Mouse (Mus musculus): Measurements from ENCODE around the gene Ap5z1. TPM values are rescaled to one million over a fixed set of nuclear protein-coding genes. Genes with fewer than 3 reads are reported as not detected.
A peak's percentile ranks its signal among the peaks of the same experiment; 100 is the strongest.

The Ap5z1 gene
- 17.3 and 21.6 TPM in 2 replicates for polyA plus RNA-seq (2015; fragmentation: Nextera tagmentation; extraction: Ambion mirVana)

DNA sequence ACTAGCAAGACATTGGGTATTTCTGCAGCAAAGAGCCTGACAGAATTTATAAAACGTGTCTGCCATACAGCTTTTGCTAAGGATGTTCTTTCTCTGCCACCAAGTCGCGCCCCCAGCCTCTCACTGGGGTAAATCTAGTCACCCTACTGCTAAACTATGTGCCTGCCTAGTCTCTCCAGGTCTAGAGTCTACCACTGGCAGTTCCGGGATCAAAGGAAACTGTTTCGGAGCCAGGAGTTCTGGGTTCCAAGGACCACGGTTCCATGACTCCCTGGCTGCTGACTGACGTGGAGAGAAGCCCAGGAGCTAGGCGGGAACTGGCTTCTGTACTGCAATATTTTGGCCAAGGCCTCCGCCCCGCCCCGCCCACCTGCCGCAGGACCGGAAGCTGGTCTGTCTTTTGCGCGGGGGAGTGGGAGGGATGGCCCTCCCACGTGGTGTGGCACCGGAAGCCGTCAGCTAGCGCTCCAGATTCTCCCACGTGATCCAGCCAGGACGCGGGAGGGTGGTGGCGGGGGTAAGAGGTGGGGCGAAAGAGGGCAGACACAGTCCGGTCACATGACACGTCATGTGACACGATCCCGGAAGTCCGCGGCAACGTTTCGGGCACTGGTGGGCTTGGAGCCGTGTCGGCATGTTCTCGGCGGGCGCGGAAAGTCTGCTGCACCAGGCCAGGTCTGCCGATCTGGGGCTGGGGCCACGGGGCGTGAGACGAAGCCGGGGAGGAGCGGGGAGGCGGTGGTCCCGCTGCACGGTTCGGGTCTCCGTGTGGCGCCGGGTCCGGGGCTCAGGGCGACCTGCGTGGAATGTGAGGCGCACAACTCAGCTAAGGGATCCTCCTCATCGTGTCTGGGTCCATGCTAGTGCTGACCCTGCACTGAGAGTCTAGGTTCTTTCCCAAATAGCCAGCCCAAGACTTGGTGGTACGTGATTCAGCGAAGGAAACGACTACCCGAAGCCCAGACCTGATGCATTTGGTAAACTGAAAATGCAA, at the start of gene Ap5z1:
Gene Ap5z1 (plus strand): TSS at position 484 of the 994 bp plus-strand sequence.
- Histone ChIP-seq H3K9ac (ENCODE audit: low read depth, low read length) (peak within 1 kb of the TSS; percentile 83), H3K27me3 (replicated peaks; ENCODE audit: control insufficient read depth, insufficient read depth, low read length) (no peaks in the 10 kb centered on the region), H3K4me2 (ENCODE audit: low read depth, low read length) (peak within 1 kb of the TSS; percentile 58), H3K4me1 (ENCODE audit: control insufficient read depth, insufficient read depth, low read length) (peaks cover 17% of the 10 kb centered on the region), H3K9me3 (ENCODE audit: control insufficient read depth, low read length) (no peaks in the 10 kb centered on the region), H3K27ac (ENCODE audit: low read length) (peak within 1 kb of the TSS; percentile 78), H3K4me3 (ENCODE audit: low read length) (peak within 1 kb of the TSS; percentile 72), H3K36me3 (ENCODE audit: control insufficient read depth, insufficient read depth, low read length) (peaks cover 15% of the 10 kb centered on the region)
- peak; percentile 91 for ATAC-seq
- 2% methylated on average over 60 of the region's 60 CpGs for WGBS

DNA sequence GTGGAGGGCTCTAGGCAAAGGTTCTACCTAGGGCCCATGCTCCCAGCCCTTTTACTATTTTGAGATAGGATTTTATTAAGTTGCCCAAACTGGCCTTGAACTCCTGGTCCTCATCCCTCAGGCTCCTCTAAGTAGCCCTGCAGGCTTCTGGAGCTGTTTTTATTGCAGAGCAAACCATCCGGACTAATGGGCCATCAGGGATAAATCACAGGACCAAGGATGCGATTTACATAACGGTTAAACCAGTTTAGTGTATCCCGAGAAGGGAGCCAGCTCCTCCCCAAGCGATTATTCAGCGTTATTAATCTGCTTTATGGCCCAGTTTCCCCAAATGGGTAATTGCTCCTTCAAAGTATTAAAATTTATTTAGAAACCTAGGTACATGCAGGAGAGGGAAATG, 48.3 kb upstream of the Ap5z1 start:
- no peak overlapping the region for H3K4me2 ChIP-seq (ENCODE audit: low read depth, low read length)
- no peaks in the 10 kb centered on the region for H3K9me3 ChIP-seq (ENCODE audit: control insufficient read depth, low read length)
- H3K4me3 ChIP-seq (ENCODE audit: low read length) = no peak overlapping the region
- peaks cover 5% of the 10 kb centered on the region; the same call in 1 of the 2 replicates for H3K36me3 ChIP-seq (ENCODE audit: control insufficient read depth, insufficient read depth, low read length)
- H3K4me1 ChIP-seq (ENCODE audit: control insufficient read depth, insufficient read depth, low read length) = peaks cover 38% of the 10 kb centered on the region
- no peak overlapping the region for H3K27ac ChIP-seq (ENCODE audit: low read length)
- H3K27me3 ChIP-seq (replicated peaks; ENCODE audit: control insufficient read depth, insufficient read depth, low read length) = no peaks in the 10 kb centered on the region
- no peak for ATAC-seq
- WGBS = 55% methylated on average over 6 of the region's 6 CpGs
- no peak overlapping the region for H3K9ac ChIP-seq (ENCODE audit: low read depth, low read length)

DNA sequence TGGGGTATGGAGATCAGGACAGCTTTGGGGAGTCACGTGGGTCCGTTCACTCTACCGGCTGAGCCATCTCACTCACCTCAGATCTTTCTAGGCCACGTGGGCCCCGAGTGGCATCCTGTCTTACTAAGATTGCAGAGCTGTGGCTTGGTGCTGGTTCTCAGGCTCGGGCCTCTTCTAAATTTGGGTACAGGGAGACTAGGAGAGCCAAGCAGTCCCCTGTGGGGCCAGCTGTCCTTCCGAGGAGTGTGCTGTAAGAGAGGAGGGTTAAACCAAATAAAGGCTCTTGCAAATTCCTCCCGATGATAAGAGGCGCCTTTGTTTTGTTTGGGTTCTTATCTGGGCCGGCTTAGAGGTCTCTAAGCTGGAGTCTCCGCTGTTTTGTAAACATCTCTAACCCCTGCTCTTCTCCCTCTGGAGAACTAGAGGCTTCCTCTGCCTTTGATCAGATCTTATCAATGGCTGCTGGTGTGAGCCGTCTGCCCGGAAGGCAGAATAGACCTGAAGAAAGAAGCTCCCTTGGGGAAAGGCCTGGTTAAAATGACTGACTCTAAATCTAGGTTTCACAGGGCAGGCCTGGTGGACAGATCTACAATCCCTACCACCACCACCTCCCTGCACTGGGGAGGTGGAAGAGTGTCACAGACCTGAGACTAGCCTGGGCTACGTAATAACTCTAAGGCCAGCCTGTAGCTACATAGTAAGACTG, 47.5 kb upstream of the Ap5z1 start:
- Histone ChIP-seq H3K9me3 (ENCODE audit: control insufficient read depth, low read length) (no peaks in the 10 kb centered on the region), H3K9ac (ENCODE audit: low read depth, low read length) (peak overlapping the region; percentile 38; the same call in 1 of the 2 replicates), H3K4me1 (ENCODE audit: control insufficient read depth, insufficient read depth, low read length) (peaks cover 42% of the 10 kb centered on the region), H3K27ac (ENCODE audit: low read length) (no peak overlapping the region), H3K27me3 (replicated peaks; ENCODE audit: control insufficient read depth, insufficient read depth, low read length) (no peaks in the 10 kb centered on the region), H3K4me3 (ENCODE audit: low read length) (no peak overlapping the region), H3K36me3 (ENCODE audit: control insufficient read depth, insufficient read depth, low read length) (peaks cover 5% of the 10 kb centered on the region; the same call in 1 of the 2 replicates), H3K4me2 (ENCODE audit: low read depth, low read length) (no peak overlapping the region)
- WGBS = 25% methylated on average over 14 of the region's 14 CpGs
- no peak for ATAC-seq

DNA sequence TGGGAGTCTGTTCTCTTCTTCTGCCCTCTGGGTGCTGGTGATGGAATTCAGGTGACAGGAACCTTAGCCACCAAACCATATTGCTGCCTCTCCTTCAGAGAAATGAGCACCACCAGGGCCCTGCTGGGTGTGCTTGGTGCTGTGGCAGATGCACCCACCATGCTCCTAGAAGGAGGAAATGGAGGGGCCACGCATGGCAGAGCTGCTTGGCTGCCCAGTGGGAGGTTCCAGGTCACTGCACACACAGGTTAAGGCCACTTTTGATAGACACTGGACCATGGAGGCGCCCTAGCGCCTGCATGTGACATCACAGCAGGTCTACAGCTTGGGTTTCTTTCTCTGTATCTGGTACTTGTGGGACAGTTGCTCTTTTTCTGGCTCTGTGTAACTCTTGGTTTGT, 46.6 kb upstream of the Ap5z1 start:
- Histone ChIP-seq H3K4me2 (ENCODE audit: low read depth, low read length) (no peak overlapping the region), H3K36me3 (ENCODE audit: control insufficient read depth, insufficient read depth, low read length) (peaks cover 5% of the 10 kb centered on the region; the same call in 1 of the 2 replicates), H3K9ac (ENCODE audit: low read depth, low read length) (no peak overlapping the region), H3K27me3 (replicated peaks; ENCODE audit: control insufficient read depth, insufficient read depth, low read length) (no peaks in the 10 kb centered on the region), H3K4me1 (ENCODE audit: control insufficient read depth, insufficient read depth, low read length) (peaks cover 46% of the 10 kb centered on the region), H3K4me3 (ENCODE audit: low read length) (no peak overlapping the region), H3K27ac (ENCODE audit: low read length) (no peak overlapping the region), H3K9me3 (ENCODE audit: control insufficient read depth, low read length) (no peaks in the 10 kb centered on the region)
- ATAC-seq = no peak
- WGBS = 77% methylated on average over 3 of the region's 3 CpGs

- Histone ChIP-seq H3K27ac (ENCODE audit: low read length) (no peak overlapping the region), H3K4me2 (ENCODE audit: low read depth, low read length) (no peak overlapping the region), H3K4me3 (ENCODE audit: low read length) (no peak overlapping the region), H3K27me3 (replicated peaks; ENCODE audit: control insufficient read depth, insufficient read depth, low read length) (no peaks in the 10 kb centered on the region), H3K9ac (ENCODE audit: low read depth, low read length) (no peak overlapping the region), H3K9me3 (ENCODE audit: control insufficient read depth, low read length) (no peaks in the 10 kb centered on the region), H3K36me3 (ENCODE audit: control insufficient read depth, insufficient read depth, low read length) (peaks cover 5% of the 10 kb centered on the region; the same call in 1 of the 2 replicates), H3K4me1 (ENCODE audit: control insufficient read depth, insufficient read depth, low read length) (peaks cover 41% of the 10 kb centered on the region)
- no peak for ATAC-seq
- WGBS = 51% methylated on average over 9 of the region's 9 CpGs
These were observed 45.9 kb upstream of the Ap5z1 start for GRCm38 (mm10) chr5:142417876-142418275.

DNA sequence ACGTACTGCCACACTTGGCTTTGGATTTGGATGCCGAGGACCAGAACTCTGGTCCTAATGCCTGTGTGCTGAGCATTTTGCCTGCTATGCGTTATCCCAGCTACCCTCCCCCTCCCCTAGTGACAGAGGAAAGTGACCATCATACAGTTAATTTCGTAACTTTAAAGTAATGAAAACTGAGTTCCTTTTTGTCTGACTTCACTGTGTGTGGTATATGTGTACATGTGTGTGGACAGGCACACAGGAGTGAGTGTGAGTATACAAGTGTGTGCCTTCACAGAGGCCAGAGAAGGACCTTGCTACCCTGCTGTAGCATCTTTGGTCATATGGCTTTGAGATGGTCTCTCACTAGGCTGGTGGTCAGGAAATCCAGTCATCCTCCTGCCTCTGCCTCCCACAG, 45.3 kb upstream of the Ap5z1 start:
- no peaks in the 10 kb centered on the region for H3K9me3 ChIP-seq (ENCODE audit: control insufficient read depth, low read length)
- no peak overlapping the region for H3K4me2 ChIP-seq (ENCODE audit: low read depth, low read length)
- no peak for ATAC-seq
- peaks cover 5% of the 10 kb centered on the region; the same call in 1 of the 2 replicates for H3K36me3 ChIP-seq (ENCODE audit: control insufficient read depth, insufficient read depth, low read length)
- no peaks in the 10 kb centered on the region for H3K27me3 ChIP-seq (replicated peaks; ENCODE audit: control insufficient read depth, insufficient read depth, low read length)
- peaks cover 41% of the 10 kb centered on the region for H3K4me1 ChIP-seq (ENCODE audit: control insufficient read depth, insufficient read depth, low read length)
- H3K27ac ChIP-seq (ENCODE audit: low read length) = no peak overlapping the region
- no peak overlapping the region for H3K4me3 ChIP-seq (ENCODE audit: low read length)
- WGBS = 87% methylated on average over 4 of the region's 4 CpGs
- H3K9ac ChIP-seq (ENCODE audit: low read depth, low read length) = no peak overlapping the region

GRCm38 (mm10) chr5:142420317-142420716, 43.4 kb upstream of the Ap5z1 start:
- Histone ChIP-seq H3K4me2 (ENCODE audit: low read depth, low read length) (no peak overlapping the region), H3K9ac (ENCODE audit: low read depth, low read length) (no peak overlapping the region), H3K27me3 (replicated peaks; ENCODE audit: control insufficient read depth, insufficient read depth, low read length) (no peaks in the 10 kb centered on the region), H3K4me3 (ENCODE audit: low read length) (no peak overlapping the region), H3K36me3 (ENCODE audit: control insufficient read depth, insufficient read depth, low read length) (peaks cover 5% of the 10 kb centered on the region; the same call in 1 of the 2 replicates), H3K9me3 (ENCODE audit: control insufficient read depth, low read length) (no peaks in the 10 kb centered on the region), H3K27ac (ENCODE audit: low read length) (no peak overlapping the region), H3K4me1 (ENCODE audit: control insufficient read depth, insufficient read depth, low read length) (peaks cover 49% of the 10 kb centered on the region)
- WGBS = 92% methylated on average over 4 of the region's 4 CpGs
- no peak for ATAC-seq

DNA sequence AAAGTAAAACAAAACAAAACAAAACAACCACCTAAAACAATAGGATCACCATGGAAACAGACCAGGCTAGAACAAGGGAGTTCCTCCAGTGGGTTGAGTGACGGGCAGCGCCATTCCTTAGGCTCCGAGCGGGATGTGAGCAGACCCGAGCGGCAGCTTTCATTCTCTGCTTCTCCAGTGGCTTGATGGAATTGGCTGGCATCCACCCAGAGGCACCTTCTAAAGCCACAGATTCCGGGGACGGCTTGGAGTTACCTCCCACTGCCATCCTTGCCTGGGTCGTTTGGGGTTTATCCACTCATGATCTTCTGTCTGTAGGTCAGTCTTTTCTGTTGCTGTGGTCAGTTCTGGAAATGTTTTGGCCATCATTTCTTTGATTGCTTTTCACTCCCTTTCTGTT, 42.8 kb upstream of the Ap5z1 start:
- peaks cover 54% of the 10 kb centered on the region for H3K4me1 ChIP-seq (ENCODE audit: control insufficient read depth, insufficient read depth, low read length)
- H3K9ac ChIP-seq (ENCODE audit: low read depth, low read length) = no peak overlapping the region
- no peak for ATAC-seq
- H3K4me3 ChIP-seq (ENCODE audit: low read length) = no peak overlapping the region
- 0 out of 2 replicates have a peak overlapping the region, but pooled peaks have one; percentile 16 for H3K27ac ChIP-seq (ENCODE audit: low read length)
- no peaks in the 10 kb centered on the region for H3K27me3 ChIP-seq (replicated peaks; ENCODE audit: control insufficient read depth, insufficient read depth, low read length)
- H3K36me3 ChIP-seq (ENCODE audit: control insufficient read depth, insufficient read depth, low read length) = peaks cover 5% of the 10 kb centered on the region; the same call in 1 of the 2 replicates
- no peaks in the 10 kb centered on the region for H3K9me3 ChIP-seq (ENCODE audit: control insufficient read depth, low read length)
- 86% methylated on average over 9 of the region's 9 CpGs for WGBS
- no peak overlapping the region for H3K4me2 ChIP-seq (ENCODE audit: low read depth, low read length)

- no peak overlapping the region for H3K9ac ChIP-seq (ENCODE audit: low read depth, low read length)
- 65% methylated on average over 5 of the region's 5 CpGs for WGBS
These were observed 41.9 kb upstream of the Ap5z1 start for GRCm38 (mm10) chr5:142421886-142422285.

More at GRCm38 (mm10) chr5:142421886-142422285, 41.9 kb upstream of the Ap5z1 start:
- H3K9me3 ChIP-seq (ENCODE audit: control insufficient read depth, low read length) = no peaks in the 10 kb centered on the region
- peak overlapping the region; percentile 34; the same call in 1 of the 2 replicates for H3K27ac ChIP-seq (ENCODE audit: low read length)
- H3K27me3 ChIP-seq (replicated peaks; ENCODE audit: control insufficient read depth, insufficient read depth, low read length) = no peaks in the 10 kb centered on the region
- no peak overlapping the region for H3K4me3 ChIP-seq (ENCODE audit: low read length)
- H3K36me3 ChIP-seq (ENCODE audit: control insufficient read depth, insufficient read depth, low read length) = peaks cover 5% of the 10 kb centered on the region; the same call in 1 of the 2 replicates
- ATAC-seq = peak; percentile 75
- H3K4me1 ChIP-seq (ENCODE audit: control insufficient read depth, insufficient read depth, low read length) = peaks cover 53% of the 10 kb centered on the region
- no peak overlapping the region for H3K4me2 ChIP-seq (ENCODE audit: low read depth, low read length)
